Mouse (Mus musculus) T-cell, adult 2 months (primary cell): ENCODE measurements around the gene Chchd5.
A peak's percentile ranks its signal among the peaks of the same experiment; 100 is the strongest.

Experiments
- DNase-seq: peaks from one replicate; pipeline ENCODE4 v3.0.0; 2022; ENCODE audit warnings: low spot score

The Chchd5 gene

DNA sequence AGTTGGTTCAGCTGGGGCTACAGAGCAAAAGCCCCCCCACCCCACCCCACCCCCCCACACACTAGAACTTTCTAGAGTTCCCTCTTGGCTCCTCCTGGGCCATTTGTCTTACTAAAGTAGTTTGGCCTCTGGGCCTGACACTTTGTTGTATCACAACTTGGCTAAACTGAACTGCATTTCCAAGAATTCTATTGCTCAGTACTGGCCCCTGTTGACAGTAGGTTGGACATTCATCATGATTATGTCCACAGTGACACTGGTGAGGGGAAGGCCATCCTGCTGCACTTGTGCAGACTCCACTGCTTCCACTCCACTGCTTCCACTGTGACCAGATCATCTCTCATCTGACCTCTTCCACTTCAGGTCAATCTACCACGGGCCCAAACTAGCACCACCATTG, 23.3 kb downstream of the Chchd5 start:
- DNase-seq: no peak

DNA sequence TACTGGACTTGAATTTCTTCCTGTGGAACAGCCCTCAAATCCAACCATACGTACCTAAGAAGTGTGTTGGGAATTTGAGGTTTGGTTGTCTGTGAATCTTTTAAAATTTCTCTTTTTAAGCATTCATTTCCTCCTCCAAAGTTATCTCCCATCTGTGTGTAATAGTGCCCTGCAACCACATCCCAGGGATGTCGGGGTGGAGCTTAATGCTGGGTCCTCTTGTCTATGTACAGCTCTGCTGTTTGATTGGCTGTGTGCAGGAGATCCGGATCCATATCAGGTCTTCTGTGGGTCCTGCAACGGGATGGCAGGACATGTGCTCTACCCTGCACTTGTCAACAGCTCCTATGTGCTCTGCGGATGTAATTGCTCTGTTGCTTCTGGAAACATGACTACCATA, 35.3 kb downstream of the Chchd5 start:
- no peak for DNase-seq

DNA sequence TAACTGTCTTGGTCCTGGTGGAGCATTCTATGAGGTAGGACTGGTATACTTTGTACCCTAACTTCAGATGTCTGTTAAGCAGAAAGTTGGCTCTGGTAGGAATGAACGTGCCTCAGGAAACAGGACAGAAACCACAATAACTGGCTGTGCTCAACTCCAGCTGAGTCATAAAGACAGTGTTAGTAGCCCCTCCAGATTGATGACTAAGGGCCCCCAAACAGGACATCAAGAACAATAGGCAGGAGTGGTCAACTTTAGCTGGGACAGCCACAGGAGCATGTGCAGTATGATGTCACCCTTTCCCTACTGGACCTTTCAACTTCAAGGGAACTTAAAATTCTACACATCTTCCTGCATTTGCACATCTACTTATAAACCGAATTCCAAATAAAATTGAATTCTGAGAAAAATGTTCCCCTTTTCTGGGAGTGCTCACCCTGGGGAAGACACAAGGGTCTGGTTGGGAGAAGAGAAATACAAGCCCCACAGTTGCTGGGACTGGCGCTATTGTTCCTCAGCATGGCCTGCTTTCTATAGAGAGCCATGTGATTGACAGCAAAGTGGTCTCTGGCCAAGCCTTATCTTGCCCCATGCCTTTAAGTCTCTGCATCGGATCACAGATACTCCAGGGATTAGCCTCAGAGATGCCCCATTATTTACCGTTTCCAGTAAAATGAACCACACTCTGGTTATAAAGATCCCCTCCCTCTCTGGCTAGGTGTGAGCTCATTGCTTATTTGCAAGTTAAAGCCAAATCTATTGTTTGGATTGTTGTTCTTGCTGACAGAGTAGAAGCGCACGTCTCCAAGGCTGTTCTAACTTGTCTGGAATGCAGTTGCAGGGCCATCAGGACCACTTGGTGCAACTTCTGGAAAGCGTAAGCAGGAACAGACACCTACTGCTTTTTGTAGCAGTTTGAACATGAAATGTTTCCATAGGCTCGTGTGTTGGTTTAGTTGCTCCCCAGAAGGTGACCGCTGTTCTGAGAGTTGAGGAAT, 37.3 kb downstream of the Chchd5 start:
- no peak for DNase-seq

DNA sequence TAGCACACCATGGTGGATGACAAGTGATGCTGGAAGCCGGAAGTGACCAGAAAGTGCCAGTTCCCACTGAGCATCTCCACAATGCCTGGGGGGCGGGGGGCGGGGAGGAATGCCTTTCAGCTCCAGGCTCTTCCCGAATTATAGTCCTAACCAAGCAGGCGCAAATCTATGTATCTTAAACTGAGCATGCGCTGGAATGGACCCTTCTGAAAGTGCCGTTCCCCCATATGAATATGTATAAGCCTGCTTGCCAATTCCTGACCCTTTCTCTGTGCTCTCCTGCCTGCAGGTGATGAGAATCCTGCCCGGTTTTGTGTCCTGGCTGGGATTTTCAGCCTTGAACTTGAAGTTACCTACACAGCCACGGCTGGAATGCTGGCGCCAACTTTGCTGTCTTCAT, 43.9 kb downstream of the Chchd5 start:
- DNase-seq: no peak

DNA sequence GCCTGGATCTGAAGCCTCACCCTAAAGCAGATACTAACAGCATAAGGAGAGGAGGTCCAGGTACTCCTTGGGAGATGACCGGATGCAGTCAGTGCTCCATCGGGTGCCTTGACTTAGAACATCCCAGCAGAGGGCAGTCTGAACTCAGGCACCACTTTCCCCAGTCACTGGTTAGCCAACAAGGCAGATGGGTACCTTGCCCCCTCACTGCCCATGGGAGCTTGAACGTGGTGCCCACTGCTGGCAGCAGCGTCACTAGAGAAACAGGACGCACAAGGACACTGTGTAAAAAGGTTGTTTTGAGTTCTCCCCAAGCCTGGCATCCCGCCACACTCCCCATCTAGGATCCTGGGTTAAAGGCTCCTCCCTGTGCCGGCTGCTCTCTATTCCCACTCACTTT, 45.0 kb downstream of the Chchd5 start:
- DNase-seq: peak; percentile 61

DNA sequence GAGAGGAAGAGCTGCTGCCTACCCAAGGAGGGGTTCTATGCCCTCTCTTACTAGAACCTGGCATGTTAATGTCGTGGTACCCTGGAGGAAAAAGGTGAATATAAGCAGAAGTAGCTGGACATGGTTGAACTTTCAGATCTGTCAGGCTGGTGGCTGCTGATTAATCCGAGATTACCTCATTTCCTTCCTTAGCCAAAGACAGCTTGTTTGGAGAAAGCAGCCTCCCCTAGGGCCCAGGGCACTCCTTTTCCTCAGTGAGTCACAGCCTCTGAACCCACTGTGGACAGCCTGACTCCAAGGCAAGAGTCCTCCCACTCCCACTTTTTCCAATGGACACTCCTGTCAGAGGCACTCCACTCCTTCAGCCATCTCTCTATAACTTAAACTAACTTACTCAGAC, 46.1 kb downstream of the Chchd5 start:
- DNase-seq: no peak

DNA sequence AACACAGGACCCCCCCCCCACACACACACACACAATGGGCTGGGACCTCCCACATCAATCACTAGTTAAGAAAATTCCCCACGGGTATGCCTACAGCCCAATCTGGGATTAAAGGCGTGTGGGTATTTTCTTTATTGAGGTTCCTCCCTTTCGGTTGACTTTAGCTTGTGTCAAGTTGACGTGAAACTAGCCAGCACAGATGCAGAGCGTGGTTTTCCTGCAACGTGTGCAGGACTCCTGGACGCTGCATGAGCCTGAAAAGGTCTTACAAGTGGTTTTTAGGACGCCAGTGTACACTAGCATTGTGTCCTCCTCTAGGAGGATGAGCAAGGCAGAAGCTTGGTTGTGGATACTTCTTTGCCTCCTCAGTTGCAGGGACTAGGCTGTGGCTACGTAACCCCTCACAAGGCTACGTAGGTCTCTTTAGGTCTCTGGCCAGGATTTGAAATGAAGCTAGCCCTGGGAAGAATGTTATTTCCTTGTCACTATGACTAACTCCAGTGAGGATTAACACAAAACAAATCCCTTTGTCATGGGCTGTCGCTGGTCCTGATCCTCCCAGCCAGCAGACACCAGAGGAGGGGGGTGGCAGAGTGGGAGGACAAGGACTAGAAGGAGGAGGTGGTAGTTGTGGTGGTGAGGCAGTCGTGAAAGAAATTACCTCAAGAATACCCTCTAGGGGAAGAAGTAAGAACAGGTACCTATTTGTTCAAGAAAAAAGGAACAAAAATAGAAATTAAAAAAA, 47.3 kb downstream of the Chchd5 start:
- no peak for DNase-seq

DNA sequence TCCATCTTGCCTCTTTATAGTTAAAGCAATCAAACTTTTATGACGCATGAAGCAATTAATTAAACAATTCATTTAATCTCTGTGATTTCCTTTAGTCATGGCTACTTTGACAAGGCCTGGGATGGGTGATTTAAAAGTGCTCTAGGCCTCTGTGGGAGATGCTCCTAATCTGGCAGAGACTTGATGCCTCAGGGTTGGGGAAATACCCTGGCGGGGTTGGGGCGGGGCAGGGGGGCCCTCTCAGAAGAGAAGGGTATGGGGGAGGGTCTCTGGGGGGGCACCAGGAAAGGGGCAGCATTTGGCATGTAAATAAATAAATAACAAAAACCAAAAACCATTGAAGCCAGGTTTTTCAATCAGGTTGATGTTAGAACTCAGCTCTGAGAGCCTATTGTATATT, 48.2 kb downstream of the Chchd5 start:
- no peak for DNase-seq

DNA sequence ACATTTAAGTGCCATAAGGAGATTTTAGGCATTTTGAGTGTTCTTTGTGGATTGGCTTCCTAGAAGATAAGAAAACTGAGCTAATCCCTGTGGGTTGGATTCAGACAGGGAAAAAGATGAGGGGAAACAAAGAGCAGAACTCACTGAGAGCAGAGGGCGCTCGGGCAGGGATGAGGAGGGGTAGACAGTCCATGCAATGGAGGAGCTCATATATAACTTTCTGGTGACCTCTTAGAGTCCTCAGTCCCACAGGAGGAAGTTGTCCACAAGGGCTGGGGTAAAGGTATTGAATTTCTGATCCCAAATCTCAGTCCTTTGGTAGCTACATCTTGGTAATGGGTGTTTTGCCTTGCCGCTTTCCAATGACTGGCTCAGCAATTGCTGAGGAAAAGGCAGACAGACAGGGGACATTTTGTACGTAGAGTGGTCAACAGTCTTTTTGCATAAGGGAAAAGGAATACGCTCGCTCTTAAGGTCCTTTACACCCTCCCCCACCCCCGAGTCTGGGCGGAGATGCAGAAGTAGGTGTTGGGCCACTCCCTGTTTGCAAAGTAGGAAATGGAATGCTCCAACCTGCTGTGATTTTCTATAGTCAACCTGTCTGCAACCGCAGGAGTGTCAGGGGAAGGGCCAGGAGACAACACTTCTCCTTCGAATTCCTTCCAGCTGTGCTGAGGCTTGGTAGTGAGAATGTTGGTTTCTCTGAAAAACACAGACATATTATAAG, 48.8 kb downstream of the Chchd5 start:
- no peak for DNase-seq

DNA sequence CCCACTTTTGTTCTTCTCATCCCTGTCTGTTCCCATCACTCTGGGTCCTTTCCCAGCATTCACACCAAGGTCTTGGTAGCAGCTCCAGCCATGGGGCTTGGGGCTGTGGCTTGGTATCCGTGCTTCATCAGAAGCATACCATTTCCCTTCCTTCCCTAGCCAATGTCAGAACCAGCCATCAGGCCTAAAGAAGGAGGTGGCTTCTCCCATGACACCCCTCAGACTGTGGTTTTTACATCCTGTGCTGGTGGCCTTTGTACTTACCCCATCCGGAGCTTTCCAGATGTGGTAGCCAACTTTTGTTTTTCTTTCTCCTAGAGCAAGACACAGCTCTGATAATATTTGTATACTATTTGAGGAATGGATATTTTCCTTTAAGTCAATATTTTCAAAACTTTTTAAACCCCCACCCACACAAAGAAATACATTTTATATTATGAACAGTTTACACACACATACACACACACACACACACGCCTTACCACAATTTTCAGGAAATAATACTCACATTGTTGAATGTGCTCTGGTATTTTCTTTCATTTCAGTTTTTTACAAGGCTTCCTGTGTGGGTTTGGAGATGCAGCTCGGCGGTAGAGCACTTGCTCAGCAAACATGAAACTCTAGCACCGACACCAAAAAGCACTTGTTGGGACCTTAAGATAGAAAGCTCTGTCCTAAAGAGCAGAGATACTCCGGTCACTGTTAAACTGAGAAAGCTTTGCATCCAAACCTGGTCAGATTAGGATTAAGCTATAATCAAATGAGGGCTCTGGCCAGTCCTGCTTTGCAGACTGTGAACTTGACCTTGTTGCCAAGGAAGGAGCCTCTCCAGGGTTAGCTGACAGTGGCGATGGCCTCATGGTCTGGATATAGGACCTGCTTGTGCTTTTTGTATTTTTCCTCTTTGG, 50.7 kb downstream of the Chchd5 start:
- peak; percentile 87 for DNase-seq

DNA sequence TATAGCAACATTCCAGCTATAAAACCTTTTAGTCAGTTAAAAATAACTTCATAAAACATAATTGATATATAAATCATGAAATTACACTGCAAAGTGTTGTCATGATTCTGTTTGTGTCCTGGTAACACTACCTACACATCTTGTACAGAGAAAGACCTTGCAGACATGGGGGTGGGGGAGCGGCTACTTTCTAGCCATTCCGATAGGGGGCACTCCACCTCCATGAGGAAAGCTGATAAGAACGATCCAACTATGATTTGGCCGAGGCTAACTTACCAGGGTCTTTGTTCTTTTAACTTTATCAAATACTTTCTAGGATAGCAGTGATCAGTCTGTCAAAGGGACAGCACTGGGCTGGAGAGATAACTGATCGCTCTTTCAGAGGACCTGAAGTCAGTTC, 52.0 kb downstream of the Chchd5 start:
- peak; percentile 18 for DNase-seq

DNA sequence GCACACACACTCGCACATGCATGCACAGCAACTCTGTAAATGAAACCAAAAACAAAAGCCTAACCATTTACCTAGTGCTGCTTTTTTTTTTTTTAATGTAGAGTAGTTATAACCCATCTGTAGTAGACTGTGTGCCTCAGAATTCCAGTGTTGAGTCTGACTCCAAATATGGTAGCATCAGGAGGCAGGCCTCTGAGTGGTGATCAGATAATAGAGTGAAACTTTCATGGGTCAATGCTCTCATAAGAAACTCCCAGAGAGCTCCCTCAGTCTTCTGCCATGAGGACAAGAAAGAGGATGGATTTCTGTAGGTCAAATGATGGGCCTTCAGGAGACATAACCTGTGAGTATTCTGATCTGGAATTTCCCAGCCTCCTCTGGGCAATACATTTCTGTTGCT, 52.9 kb downstream of the Chchd5 start:
- DNase-seq: no peak

DNA sequence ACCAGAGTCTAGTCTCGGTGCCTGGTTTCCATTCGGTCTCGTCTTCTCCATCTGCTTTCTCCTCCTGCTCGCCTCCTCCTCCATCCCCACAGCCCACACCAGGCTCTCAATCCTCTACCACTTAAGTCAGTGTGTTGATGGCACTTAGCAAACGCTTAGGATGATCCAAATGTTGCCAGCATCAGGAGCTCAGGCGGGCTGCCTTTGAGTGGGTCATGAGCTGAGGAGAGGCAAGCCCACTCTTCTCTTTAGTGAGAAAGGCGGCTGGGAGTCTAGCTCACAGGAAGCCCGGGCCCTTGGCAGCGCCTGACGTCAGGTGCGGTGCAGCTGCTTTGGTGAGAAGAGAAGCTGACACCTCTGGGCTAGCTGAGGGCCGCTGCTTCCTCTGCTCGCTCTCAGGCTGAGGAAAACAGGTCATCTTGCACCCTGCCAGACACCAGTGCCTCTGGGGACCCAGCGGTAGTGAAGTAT, 54.1 kb downstream of the Chchd5 start:
- peak; percentile 93 for DNase-seq
